Mouse (Mus musculus) cortical plate, adult 2 months (tissue): ENCODE results near the gene Atg10. TPM values are rescaled to one million over a fixed set of nuclear protein-coding genes. Genes with fewer than 3 reads are reported as not detected.

ENCODE experiments used
- H3K27ac ChIP-seq: fragments of 200-500 bp; 2 replicates; pipeline ENCODE4 v1.5.1; 2012; ENCODE audit warnings: low read length, control low read depth, inconsistent platforms; ENCODE audit not compliant: insufficient read depth
- H3K4me1 ChIP-seq: fragments of 200-500 bp; 2 replicates; pipeline ENCODE4 v1.6.1; 2011; ENCODE audit warnings: low read length; ENCODE audit not compliant: control insufficient read depth, insufficient read depth
- H3K4me3 ChIP-seq: fragments of 200-500 bp; 2 replicates; pipeline ENCODE4 v1.5.1; 2011; ENCODE audit warnings: mild to moderate bottlenecking, low read length, control low read depth; ENCODE audit not compliant: insufficient read depth
- CTCF ChIP-seq: fragments of 200-500 bp; IDR thresholded peaks from 2 replicates; pipeline ENCODE4 v1.5.1; 2011; ENCODE audit warnings: mild to moderate bottlenecking, control low read depth, low read length; ENCODE audit not compliant: insufficient read depth; ENCODE audit errors: extremely low read depth
- POLR2A ChIP-seq: fragments of 200-500 bp; IDR thresholded peaks from 2 replicates; pipeline ENCODE4 v1.6.1; 2011; ENCODE audit warnings: mild to moderate bottlenecking, low read length, control low read depth; ENCODE audit not compliant: insufficient read depth; ENCODE audit errors: extremely low read depth
- polyA plus RNA-seq: library from polyadenylated mRNA; depleted of rRNA; stranded (reverse); fragments of >200 nt; gene quantifications from 2 replicates; pipeline ENCODE4 v1.2.3, GENCODE M21; 2012

Gene Atg10
- polyA plus RNA-seq, 1 experiment, result 11.2 TPM

GRCm38 (mm10) chr13:91136337-91136736 lies 87.4 kb downstream of the Atg10 start:
- Histone ChIP-seq H3K27ac (no peak overlapping the region), H3K4me1 (no peaks in the 10 kb centered on the region), H3K4me3 (no peak overlapping the region)
- TF ChIP-seq CTCF (no peak), POLR2A (no peak)

- TF ChIP-seq CTCF (no peak), POLR2A (no peak)
- H3K4me3 ChIP-seq, result no peak overlapping the region
- H3K27ac ChIP-seq, result no peak overlapping the region
- peaks cover 5% of the 10 kb centered on the region for H3K4me1 ChIP-seq
Measured at GRCm38 (mm10) chr13:91133334-91133890, 90.4 kb downstream of the Atg10 start.

GRCm38 (mm10) chr13:91129071-91129470 lies 94.7 kb downstream of the Atg10 start:
- H3K4me1 ChIP-seq, result peaks cover 6% of the 10 kb centered on the region
- no peak overlapping the region for H3K4me3 ChIP-seq
- H3K27ac ChIP-seq, result no peak overlapping the region
- TF ChIP-seq POLR2A (no peak), CTCF (no peak)

- H3K4me1 ChIP-seq, result peaks cover 6% of the 10 kb centered on the region
- TF ChIP-seq POLR2A, result no peak
- no peak for TF ChIP-seq CTCF
- H3K4me3 ChIP-seq, result no peak overlapping the region
- H3K27ac ChIP-seq, result no peak overlapping the region; the same call in 1 of the 2 replicates
Measured at GRCm38 (mm10) chr13:91128581-91128980, 95.2 kb downstream of the Atg10 start.

GRCm38 (mm10) chr13:91118156-91118555 lies 105.6 kb downstream of the Atg10 start:
- no peak for TF ChIP-seq CTCF
- TF ChIP-seq POLR2A, result no peak
- Histone ChIP-seq H3K27ac (no peak overlapping the region), H3K4me1 (no peaks in the 10 kb centered on the region), H3K4me3 (no peak overlapping the region)

GRCm38 (mm10) chr13:91114880-91115279 lies 108.9 kb downstream of the Atg10 start:
- Histone ChIP-seq H3K4me3 (no peak overlapping the region), H3K4me1 (no peaks in the 10 kb centered on the region), H3K27ac (no peak overlapping the region)
- TF ChIP-seq POLR2A (no peak), CTCF (no peak)

- Histone ChIP-seq H3K4me3 (no peak overlapping the region), H3K27ac (no peak overlapping the region), H3K4me1 (no peaks in the 10 kb centered on the region; the same call in 1 of the 2 replicates)
- TF ChIP-seq POLR2A (no peak), CTCF (no peak)
Measured at GRCm38 (mm10) chr13:91107308-91107946, 116.3 kb downstream of the Atg10 start.

- no peaks in the 10 kb centered on the region; the same call in 1 of the 2 replicates for H3K4me1 ChIP-seq
- H3K4me3 ChIP-seq, result no peak overlapping the region
- TF ChIP-seq CTCF (no peak), POLR2A (no peak)
- no peak overlapping the region for H3K27ac ChIP-seq
Measured at GRCm38 (mm10) chr13:91102238-91102637, 121.5 kb downstream of the Atg10 start.

- TF ChIP-seq POLR2A (no peak), CTCF (no peak)
- Histone ChIP-seq H3K4me3 (no peak overlapping the region), H3K27ac (no peak overlapping the region), H3K4me1 (no peaks in the 10 kb centered on the region)
Measured at GRCm38 (mm10) chr13:91100417-91100816, 123.4 kb downstream of the Atg10 start.

- Histone ChIP-seq H3K27ac (no peak overlapping the region), H3K4me1 (peaks cover 8% of the 10 kb centered on the region), H3K4me3 (no peak overlapping the region)
- TF ChIP-seq POLR2A, result no peak
Measured at GRCm38 (mm10) chr13:91094851-91095250, 128.9 kb downstream of the Atg10 start.
